Mouse (Mus musculus): ENCODE results near the gene Ngdn. TPM values are rescaled to one million over a fixed set of nuclear protein-coding genes. Genes with fewer than 3 reads are reported as not detected.
"Not testable (repeated sequence)": the region's sequence is repeated elsewhere in the genome, so short reads cannot be mapped to it uniquely, and the experiment has no call there.

Ngdn gene
- polyA plus RNA-seq, 1 experiment from 2014 or later: 32.0 TPM

- ATAC-seq (no peak), DNase-seq (no peak)
- no peaks in the 10 kb centered on the region for H3K4me1 ChIP-seq (ENCODE audit: insufficient read depth)
- no peak overlapping the region for H3K4me3 ChIP-seq (ENCODE audit: low read depth, low read length)
- no peaks in the 10 kb centered on the region for H3K36me3 ChIP-seq (replicated peaks; ENCODE audit: insufficient read depth, low read length)
- H3K9ac ChIP-seq (replicated peaks): no peak overlapping the region
- no peaks in the 10 kb centered on the region for H3K27me3 ChIP-seq (ENCODE audit: insufficient read depth, low read length)
- TF ChIP-seq EP300 (IDR thresholded peaks at IDR 0.05; ENCODE audit: low read depth) (no peak), CTCF (IDR thresholded peaks at IDR 0.05; ENCODE audit: low read depth) (no peak)
- H3K27ac ChIP-seq (ENCODE audit: low read depth): no peak overlapping the region
- no peaks in the 10 kb centered on the region for H3K9me3 ChIP-seq (ENCODE audit: low read length)
- WGBS (ENCODE audit: insufficient replicate concordance): 72% methylated on average over 6 of the region's 6 CpGs
- H3K4me2 ChIP-seq (ENCODE audit: low read depth, low read length): no peak overlapping the region
Observed at GRCm38 (mm10) chr14:54974068-54974791, 41.0 kb upstream of the Ngdn start.

- ATAC-seq (no peak), DNase-seq (no peak)
- Histone ChIP-seq H3K36me3 (replicated peaks; ENCODE audit: insufficient read depth, low read length) (no peaks in the 10 kb centered on the region), H3K27ac (ENCODE audit: low read depth) (no peak within 1 kb of the TSS), H3K9me3 (ENCODE audit: low read length) (no peaks in the 10 kb centered on the region), H3K4me1 (ENCODE audit: insufficient read depth) (no peaks in the 10 kb centered on the region), H3K4me2 (ENCODE audit: low read depth, low read length) (no peak within 1 kb of the TSS), H3K9ac (replicated peaks) (no peak within 1 kb of the TSS), H3K27me3 (ENCODE audit: insufficient read depth, low read length) (no peaks in the 10 kb centered on the region), H3K4me3 (ENCODE audit: low read depth, low read length) (no peak within 1 kb of the TSS)
- WGBS (ENCODE audit: insufficient replicate concordance): 56% methylated on average over 1 of the region's 1 CpGs
- TF ChIP-seq EP300 (IDR thresholded peaks at IDR 0.05; ENCODE audit: low read depth) (no peak), CTCF (IDR thresholded peaks at IDR 0.05; ENCODE audit: low read depth) (no peak)
Observed at GRCm38 (mm10) chr14:54976633-54977032, 38.6 kb upstream of the Ngdn start, which contains the start of gene Gm17428. Gene Gm17428 (plus strand): TSS chr14:54976933.

- no peak for TF ChIP-seq CTCF (IDR thresholded peaks at IDR 0.05; ENCODE audit: low read depth)
- TF ChIP-seq EP300 (IDR thresholded peaks at IDR 0.05; ENCODE audit: low read depth): no peak
- no peaks in the 10 kb centered on the region for H3K27me3 ChIP-seq (ENCODE audit: insufficient read depth, low read length)
- ATAC-seq (no peak), DNase-seq (no peak)
- no peak overlapping the region for H3K9ac ChIP-seq (replicated peaks)
- no peaks in the 10 kb centered on the region for H3K9me3 ChIP-seq (ENCODE audit: low read length)
- H3K4me1 ChIP-seq (ENCODE audit: insufficient read depth): no peaks in the 10 kb centered on the region
- no peak overlapping the region for H3K4me2 ChIP-seq (ENCODE audit: low read depth, low read length)
- H3K27ac ChIP-seq (ENCODE audit: low read depth): no peak overlapping the region
- 89% methylated on average over 8 of the region's 8 CpGs for WGBS (ENCODE audit: insufficient replicate concordance)
- no peak overlapping the region for H3K4me3 ChIP-seq (ENCODE audit: low read depth, low read length)
- H3K36me3 ChIP-seq (replicated peaks; ENCODE audit: insufficient read depth, low read length): no peaks in the 10 kb centered on the region
Observed at GRCm38 (mm10) chr14:54978664-54979063, 36.6 kb upstream of the Ngdn start.

GRCm38 (mm10) chr14:54981934-54982333, 33.3 kb upstream of the Ngdn start:
- TF ChIP-seq CTCF (IDR thresholded peaks at IDR 0.05; ENCODE audit: low read depth) (no peak), EP300 (IDR thresholded peaks at IDR 0.05; ENCODE audit: low read depth) (no peak)
- H3K9ac ChIP-seq (replicated peaks): no peak overlapping the region
- no peak for ATAC-seq
- no peaks in the 10 kb centered on the region for H3K27me3 ChIP-seq (ENCODE audit: insufficient read depth, low read length)
- H3K4me2 ChIP-seq (ENCODE audit: low read depth, low read length): no peak overlapping the region
- H3K9me3 ChIP-seq (ENCODE audit: low read length): no peaks in the 10 kb centered on the region
- H3K27ac ChIP-seq (ENCODE audit: low read depth): no peak overlapping the region
- no peaks in the 10 kb centered on the region for H3K36me3 ChIP-seq (replicated peaks; ENCODE audit: insufficient read depth, low read length)
- no peak overlapping the region for H3K4me3 ChIP-seq (ENCODE audit: low read depth, low read length)
- 89% methylated on average over 7 of the region's 7 CpGs for WGBS (ENCODE audit: insufficient replicate concordance)
- H3K4me1 ChIP-seq (ENCODE audit: insufficient read depth): no peaks in the 10 kb centered on the region
- DNase-seq: no peak

GRCm38 (mm10) chr14:54988350-54988874, 26.8 kb upstream of the Ngdn start:
- not testable (repeated sequence) for H3K27ac ChIP-seq (ENCODE audit: low read depth); ATAC-seq; DNase-seq; H3K4me2 ChIP-seq (ENCODE audit: low read depth, low read length); H3K9ac ChIP-seq (replicated peaks); H3K27me3 ChIP-seq (ENCODE audit: insufficient read depth, low read length); H3K4me3 ChIP-seq (ENCODE audit: low read depth, low read length); H3K36me3 ChIP-seq (replicated peaks; ENCODE audit: insufficient read depth, low read length); H3K9me3 ChIP-seq (ENCODE audit: low read length); H3K4me1 ChIP-seq (ENCODE audit: insufficient read depth)
- WGBS (ENCODE audit: insufficient replicate concordance): 79% methylated on average over 9 of the region's 9 CpGs

- no peak overlapping the region for H3K4me3 ChIP-seq (ENCODE audit: low read depth, low read length)
- no peak overlapping the region for H3K4me2 ChIP-seq (ENCODE audit: low read depth, low read length)
- ATAC-seq (no peak), DNase-seq (no peak)
- TF ChIP-seq CTCF (IDR thresholded peaks at IDR 0.05; ENCODE audit: low read depth) (no peak), EP300 (IDR thresholded peaks at IDR 0.05; ENCODE audit: low read depth) (no peak)
- H3K9me3 ChIP-seq (ENCODE audit: low read length): no peaks in the 10 kb centered on the region
- no peaks in the 10 kb centered on the region for H3K36me3 ChIP-seq (replicated peaks; ENCODE audit: insufficient read depth, low read length)
- no peak overlapping the region for H3K27ac ChIP-seq (ENCODE audit: low read depth)
- H3K9ac ChIP-seq (replicated peaks): no peak overlapping the region
- H3K27me3 ChIP-seq (ENCODE audit: insufficient read depth, low read length): no peaks in the 10 kb centered on the region
- H3K4me1 ChIP-seq (ENCODE audit: insufficient read depth): no peaks in the 10 kb centered on the region
- 80% methylated on average over 13 of the region's 13 CpGs for WGBS (ENCODE audit: insufficient replicate concordance)
Observed at GRCm38 (mm10) chr14:54988882-54989281, 26.4 kb upstream of the Ngdn start.

Measured in liver, postnatal 0 days (tissue).